Mouse (Mus musculus) urinary bladder, postnatal 14 days (tissue): ENCODE data around the gene Olfr1177-ps.

Experiments
- DNase-seq: peaks from one replicate; pipeline ENCODE4 v3.0.0; 2021; ENCODE audit warnings: low spot score

The Olfr1177-ps gene

GRCm38 (mm10) chr2:88346392-88346791 lies at the start of gene Olfr1177-ps:
Gene Olfr1177-ps, minus strand, starts transcription at chr2:88346492.
- DNase-seq = no peak

GRCm38 (mm10) chr2:88386762-88387161 lies 40.5 kb upstream of the Olfr1177-ps start, which contains the start of gene Olfr1178:
Gene Olfr1178, plus strand, starts transcription at chr2:88387062.
- DNase-seq = no peak

DNA sequence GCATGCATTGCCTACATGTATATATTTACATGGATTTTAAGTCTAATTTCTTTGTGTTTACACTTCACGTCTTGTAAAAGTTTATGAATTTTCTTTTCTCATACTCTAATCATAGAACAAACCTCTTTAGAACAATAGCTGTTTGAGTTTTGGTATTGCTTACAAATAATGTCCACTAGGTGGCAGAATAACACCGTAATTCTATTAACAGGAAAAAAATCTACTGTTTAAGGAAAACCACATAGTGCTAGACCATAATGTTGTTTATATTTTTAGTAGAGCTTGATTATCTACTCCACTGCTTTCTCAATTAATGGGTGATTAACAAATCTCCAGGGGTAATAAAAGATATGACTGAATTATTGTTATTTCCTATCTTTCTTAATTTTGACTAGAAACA lies 10.0 kb upstream of the Olfr1177-ps start:
- no peak for DNase-seq

GRCm38 (mm10) chr2:88336421-88336820 lies 9.9 kb downstream of the Olfr1177-ps start, which contains the start of gene Olfr1176:
Gene Olfr1176, plus strand, starts transcription at chr2:88336721.
- DNase-seq = no peak

DNA sequence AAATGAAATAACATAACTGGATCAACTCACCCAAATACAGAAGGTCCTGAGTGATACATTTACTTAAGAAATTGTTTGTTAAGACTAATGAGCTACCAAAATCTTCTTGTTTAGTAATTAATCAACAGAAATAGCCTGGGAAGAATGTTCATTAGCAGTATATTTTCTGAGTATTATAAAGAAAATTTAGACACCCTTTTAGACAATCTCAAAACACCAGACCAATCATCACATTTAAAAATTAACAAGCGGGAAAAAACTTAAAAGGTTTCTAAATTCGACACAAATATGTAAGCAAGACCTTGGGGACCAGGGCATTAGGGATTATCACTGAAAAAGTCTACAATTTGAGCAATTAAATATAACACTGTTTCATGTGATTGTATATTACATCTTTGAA lies 19.2 kb downstream of the Olfr1177-ps start, which contains the start of gene Olfr1175-ps:
Gene Olfr1175-ps (minus strand): TSS at position 101 of the 400 bp plus-strand sequence.
- no peak for DNase-seq

DNA sequence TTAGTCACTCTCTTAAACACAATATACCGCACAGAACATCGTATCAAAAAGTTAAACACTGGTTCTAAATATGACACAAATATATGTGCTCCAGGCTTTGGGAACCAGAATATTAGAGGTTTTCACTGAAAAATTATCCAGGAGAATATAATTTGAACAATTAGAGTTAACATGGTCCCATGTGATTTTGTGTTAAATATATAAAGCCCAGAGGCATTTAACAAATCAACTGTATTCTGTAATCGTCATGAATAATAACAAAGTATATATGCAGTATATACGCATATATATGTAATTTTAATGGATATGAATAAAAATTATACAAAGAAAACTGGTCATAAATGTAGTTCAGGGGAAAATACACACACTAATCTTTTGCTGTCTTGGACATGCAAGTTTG lies 31.3 kb downstream of the Olfr1177-ps start, which contains the start of gene Olfr1174-ps:
Gene Olfr1174-ps (minus strand): TSS at position 101 of the 400 bp plus-strand sequence.
- no peak for DNase-seq
